Mouse (Mus musculus) heart, postnatal 0 days (tissue): Measurements from ENCODE around the gene Adamts8.

ENCODE experiments used
- CTCF ChIP-seq: IDR thresholded peaks from 2 replicates; pipeline ENCODE4 v1.5.1; 2016; ENCODE audit warnings: antibody characterized with exemption, control low read depth, low read depth
- EP300 ChIP-seq: IDR thresholded peaks from 2 replicates; pipeline ENCODE4 v1.6.1; 2016; ENCODE audit warnings: antibody characterized with exemption, low read depth

GRCm38 (mm10) chr9:30920736-30921135 lies 21.6 kb upstream of the Adamts8 start:
- TF ChIP-seq CTCF = peak; percentile 62
- no peak for TF ChIP-seq EP300
